Mouse (Mus musculus): Measurements from ENCODE around the gene Mboat7.
A peak's percentile ranks its signal among the peaks of the same experiment; 100 is the strongest.
"Not testable (repeated sequence)": the region's sequence is repeated elsewhere in the genome, so short reads cannot be mapped to it uniquely, and the experiment has no call there.

The Mboat7 gene

GRCm38 (mm10) chr7:3692987-3693808 lies at the start of gene Mboat7:
Gene Mboat7 (minus strand): TSS chr7:3693523.
- DNase-seq (ENCODE audit: low spot score): peak; percentile 89

GRCm38 (mm10) chr7:3732675-3733074 lies 39.4 kb upstream of the Mboat7 start:
- not testable (repeated sequence) for DNase-seq (ENCODE audit: low spot score)

GRCm38 (mm10) chr7:3725459-3725858 lies 32.1 kb upstream of the Mboat7 start:
- DNase-seq (ENCODE audit: low spot score): not testable (repeated sequence)

GRCm38 (mm10) chr7:3720268-3720667 lies 26.9 kb upstream of the Mboat7 start, which contains the start of gene Pirb:
Gene Pirb (minus strand): TSS chr7:3720391.
- DNase-seq (ENCODE audit: low spot score): not testable (repeated sequence)

- DNase-seq (ENCODE audit: low spot score): no peak
These were observed 21.9 kb upstream of the Mboat7 start for GRCm38 (mm10) chr7:3715249-3715648.

GRCm38 (mm10) chr7:3712264-3712942 lies 19.1 kb upstream of the Mboat7 start:
- DNase-seq (ENCODE audit: low spot score): no peak

GRCm38 (mm10) chr7:3709000-3709399 lies 15.7 kb upstream of the Mboat7 start:
- DNase-seq (ENCODE audit: low spot score): no peak

GRCm38 (mm10) chr7:3708447-3708980 lies 15.2 kb upstream of the Mboat7 start:
- DNase-seq (ENCODE audit: low spot score): not testable (repeated sequence)

- DNase-seq (ENCODE audit: low spot score): no peak
These were observed 14.5 kb upstream of the Mboat7 start for GRCm38 (mm10) chr7:3707568-3708413.

- no peak for DNase-seq (ENCODE audit: low spot score)
These were observed 13.7 kb upstream of the Mboat7 start for GRCm38 (mm10) chr7:3707027-3707426.

GRCm38 (mm10) chr7:3706343-3706934 lies 13.1 kb upstream of the Mboat7 start:
- no peak for DNase-seq (ENCODE audit: low spot score)

- DNase-seq (ENCODE audit: low spot score): no peak
These were observed 12.6 kb upstream of the Mboat7 start for GRCm38 (mm10) chr7:3705911-3706310.

- DNase-seq (ENCODE audit: low spot score): not testable (repeated sequence)
These were observed 12.1 kb upstream of the Mboat7 start for GRCm38 (mm10) chr7:3705461-3705860.

- DNase-seq (ENCODE audit: low spot score): no peak
These were observed 11.2 kb upstream of the Mboat7 start for GRCm38 (mm10) chr7:3704475-3704874.

- DNase-seq (ENCODE audit: low spot score): peak; percentile 93
These were observed 10.6 kb upstream of the Mboat7 start, which contains the start of gene Rps9 for GRCm38 (mm10) chr7:3703879-3704441. Gene Rps9 (plus strand): TSS chr7:3703993.

- no peak for DNase-seq (ENCODE audit: low spot score)
These were observed 10.0 kb upstream of the Mboat7 start for GRCm38 (mm10) chr7:3703148-3703878.

- DNase-seq (ENCODE audit: low spot score): no peak
These were observed 5.1 kb upstream of the Mboat7 start for GRCm38 (mm10) chr7:3698471-3698870.

- DNase-seq (ENCODE audit: low spot score): not testable (repeated sequence)
These were observed 1.6 kb upstream of the Mboat7 start for GRCm38 (mm10) chr7:3694949-3695305.

GRCm38 (mm10) chr7:3694076-3694948 lies 989 bp upstream of the Mboat7 start:
- DNase-seq (ENCODE audit: low spot score): peak; percentile 59

- no peak for DNase-seq (ENCODE audit: low spot score)
These were observed 419 bp upstream of the Mboat7 start for GRCm38 (mm10) chr7:3693809-3694075.

All from urinary bladder, postnatal 25 days (tissue).